Mouse (Mus musculus): ENCODE data around the gene Cst8.

DNA sequence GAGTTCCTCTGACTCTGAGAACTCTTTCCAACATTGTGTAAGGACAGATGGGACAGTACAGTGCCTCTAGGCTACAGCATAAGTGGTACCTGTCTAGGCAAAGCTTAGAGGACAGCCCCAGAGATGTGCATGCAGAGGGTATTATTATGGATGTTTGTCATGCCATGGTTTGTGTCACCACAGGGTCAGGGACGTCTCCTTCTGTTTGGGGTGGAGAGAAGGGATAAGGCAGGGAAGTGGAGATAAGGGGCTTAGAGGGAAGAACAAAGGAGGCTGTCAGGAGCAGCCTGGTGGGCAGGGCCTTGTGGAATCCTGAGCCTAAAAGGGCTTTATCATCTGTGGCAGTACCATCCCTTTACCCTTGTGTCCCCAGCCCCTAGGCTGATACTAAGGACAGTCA, 16.9 kb upstream of the Cst8 start, which contains the start of gene 8030411F24Rik:
- TF ChIP-seq CTCF (IDR thresholded peaks at IDR 0.05; ENCODE audit: insufficient read depth, low read length) = no peak
- no peak for TF ChIP-seq POLR2A (IDR thresholded peaks at IDR 0.05; ENCODE audit: borderline replicate concordance, extremely low read depth, low read depth, low read length)
